Mouse (Mus musculus) hindbrain, embryonic 13.5 days (tissue): ENCODE results near the gene Gm4756. TPM values are rescaled to one million over a fixed set of nuclear protein-coding genes. Genes with fewer than 3 reads are reported as not detected.
"Not testable (repeated sequence)": the region's sequence is repeated elsewhere in the genome, so short reads cannot be mapped to it uniquely, and the experiment has no call there.

Source experiments
- ATAC-seq: fragments of 200-750 bp; cut with Nextera tagmentation; 2 replicates; pipeline ENCODE4 v1.8.0; 2017; ENCODE audit warnings: moderate TSS enrichment; ENCODE audit not compliant: low FRiP score
- H3K27ac ChIP-seq: fragments of 300-500 bp; sonication (generic); 2 replicates; pipeline ENCODE4 v1.5.1; 2015; ENCODE audit warnings: inconsistent platforms, mild to moderate bottlenecking, moderate library complexity
- H3K27me3 ChIP-seq: fragments of 300-500 bp; sonication (generic); 2 replicates; pipeline ENCODE4 v1.6.1; 2015; ENCODE audit warnings: mild to moderate bottlenecking, inconsistent platforms
- H3K36me3 ChIP-seq: fragments of 300-500 bp; sonication (generic); 2 replicates; pipeline ENCODE4 v1.6.1; 2015; ENCODE audit warnings: mild to moderate bottlenecking, inconsistent platforms
- H3K4me1 ChIP-seq: fragments of 300-500 bp; sonication (generic); replicated peaks from 2 replicates; pipeline ENCODE4 v1.6.1; 2015; ENCODE audit warnings: inconsistent platforms
- H3K4me2 ChIP-seq: fragments of 300-500 bp; sonication (generic); 2 replicates; pipeline ENCODE4 v1.6.1; 2015; ENCODE audit warnings: inconsistent platforms, mild to moderate bottlenecking, moderate library complexity
- H3K4me3 ChIP-seq: fragments of 300-500 bp; sonication (generic); 2 replicates; pipeline ENCODE4 v1.5.1; 2015; ENCODE audit warnings: mild to moderate bottlenecking, inconsistent platforms
- H3K9ac ChIP-seq: fragments of 300-500 bp; sonication (generic); 2 replicates; pipeline ENCODE4 v1.6.1; 2015; ENCODE audit warnings: mild to moderate bottlenecking, inconsistent platforms
- H3K9me3 ChIP-seq: fragments of 300-500 bp; sonication (generic); 2 replicates; pipeline ENCODE4 v1.6.1; 2016; ENCODE audit warnings: inconsistent platforms
- whole genome bisulfite sequencing: fragments of 180-500 bp; shearing (Covaris S2); methylation state at CpG from one replicate; pipeline ENCODE4 v1.1.7; 2015; 5-methylcytosine and 5-hydroxymethylcytosine counted together
- polyA plus RNA-seq: library from polyadenylated mRNA; unstranded; fragments of >200 nt; fragmentation: Nextera tagmentation; extraction: Ambion mirVana; gene quantifications from 2 replicates; pipeline ENCODE4 v1.2.1, GENCODE M21; 2015

Gene Gm4756
- polyA plus RNA-seq, 1 experiment from 2014 or later, result not detected

GRCm38 (mm10) chr12:72628751-72629150 is 20.7 kb downstream of the Gm4756 start:
- Histone ChIP-seq H3K36me3 (no peaks in the 10 kb centered on the region), H3K27me3 (no peaks in the 10 kb centered on the region), H3K9ac (no peak overlapping the region), H3K4me2 (no peak overlapping the region), H3K27ac (no peak overlapping the region), H3K4me3 (no peak overlapping the region), H3K4me1 (no peaks in the 10 kb centered on the region), H3K9me3 (no peaks in the 10 kb centered on the region)
- 95% methylated on average over 7 of the region's 7 CpGs for WGBS
- no peak for ATAC-seq

DNA sequence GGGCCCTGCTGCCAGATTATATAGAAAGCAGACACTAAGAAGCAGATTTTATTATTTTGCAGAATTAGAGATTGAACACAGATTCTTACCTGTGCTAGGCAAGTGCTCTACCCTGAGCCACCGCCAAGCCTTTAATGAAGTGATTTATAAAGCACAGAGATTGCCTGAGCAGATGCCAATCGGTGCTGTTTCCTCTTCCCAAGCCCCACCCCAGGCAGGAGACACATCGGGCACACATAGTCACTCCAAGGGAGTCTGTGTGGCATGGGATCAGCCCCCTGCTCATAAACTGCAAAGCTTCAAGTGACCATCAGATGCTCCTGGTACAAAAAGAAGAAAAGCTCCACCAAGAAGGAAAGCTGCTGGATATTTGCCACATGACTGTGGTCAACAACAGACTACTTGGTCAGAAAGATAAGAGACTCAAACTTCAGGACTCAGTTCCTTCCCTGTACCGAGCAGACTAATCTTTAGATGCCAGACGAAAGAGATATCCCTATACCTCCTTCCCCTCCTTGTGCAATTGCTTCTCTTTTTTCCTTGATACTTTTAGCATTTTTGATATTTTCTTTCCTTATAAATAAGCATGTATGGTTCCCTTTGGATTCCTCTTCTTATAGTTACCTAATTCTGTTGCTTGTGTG is 26.5 kb downstream of the Gm4756 start:
- H3K9ac ChIP-seq, result no peak overlapping the region
- H3K4me3 ChIP-seq, result no peak overlapping the region
- H3K9me3 ChIP-seq, result no peaks in the 10 kb centered on the region
- H3K36me3 ChIP-seq, result no peaks in the 10 kb centered on the region
- H3K4me2 ChIP-seq, result no peak overlapping the region
- ATAC-seq, result no peak
- no peak overlapping the region for H3K27ac ChIP-seq
- no peaks in the 10 kb centered on the region for H3K27me3 ChIP-seq
- H3K4me1 ChIP-seq, result no peaks in the 10 kb centered on the region
- 85% methylated on average over 5 of the region's 5 CpGs for WGBS

- 72% methylated on average over 1 of the region's 1 CpGs for WGBS
- Histone ChIP-seq H3K4me1 (no peaks in the 10 kb centered on the region), H3K4me2 (no peak overlapping the region), H3K27me3 (no peaks in the 10 kb centered on the region), H3K9me3 (no peaks in the 10 kb centered on the region), H3K27ac (no peak overlapping the region), H3K9ac (no peak overlapping the region), H3K36me3 (no peaks in the 10 kb centered on the region), H3K4me3 (no peak overlapping the region)
- no peak for ATAC-seq
These were observed 28.0 kb downstream of the Gm4756 start for GRCm38 (mm10) chr12:72621441-72621840.

- Histone ChIP-seq H3K4me3 (no peak overlapping the region), H3K9me3 (no peaks in the 10 kb centered on the region), H3K4me1 (no peaks in the 10 kb centered on the region), H3K36me3 (no peaks in the 10 kb centered on the region), H3K27me3 (no peaks in the 10 kb centered on the region), H3K9ac (no peak overlapping the region), H3K4me2 (no peak overlapping the region), H3K27ac (no peak overlapping the region)
- ATAC-seq, result no peak
- WGBS, result 92% methylated on average over 7 of the region's 7 CpGs
These were observed 28.6 kb downstream of the Gm4756 start for GRCm38 (mm10) chr12:72620856-72621255.

DNA sequence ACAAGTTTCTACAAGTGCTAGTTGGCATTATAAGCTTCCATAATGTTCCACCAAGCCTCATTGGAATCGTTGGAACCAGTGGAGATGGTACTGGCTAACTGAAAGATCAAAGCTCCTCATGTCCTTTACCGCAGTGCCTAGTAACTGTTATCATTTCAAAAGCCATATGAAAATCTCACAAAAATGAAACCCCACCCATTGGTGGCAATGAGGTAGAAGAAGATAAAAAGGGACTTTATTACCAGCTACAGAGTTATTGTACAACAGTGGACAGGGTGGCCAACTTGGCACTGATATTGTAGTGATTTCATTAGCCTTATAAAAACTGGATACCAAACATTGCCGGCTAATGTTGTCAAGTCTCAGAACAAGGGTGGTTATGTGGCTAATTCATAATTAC is 37.4 kb downstream of the Gm4756 start:
- 91% methylated on average over 3 of the region's 3 CpGs for WGBS
- no peaks in the 10 kb centered on the region for H3K4me1 ChIP-seq
- H3K27ac ChIP-seq, result no peak overlapping the region
- H3K4me2 ChIP-seq, result no peak overlapping the region
- ATAC-seq, result no peak
- no peaks in the 10 kb centered on the region for H3K27me3 ChIP-seq
- no peak overlapping the region for H3K4me3 ChIP-seq
- no peaks in the 10 kb centered on the region for H3K9me3 ChIP-seq
- no peaks in the 10 kb centered on the region for H3K36me3 ChIP-seq
- no peak overlapping the region for H3K9ac ChIP-seq

DNA sequence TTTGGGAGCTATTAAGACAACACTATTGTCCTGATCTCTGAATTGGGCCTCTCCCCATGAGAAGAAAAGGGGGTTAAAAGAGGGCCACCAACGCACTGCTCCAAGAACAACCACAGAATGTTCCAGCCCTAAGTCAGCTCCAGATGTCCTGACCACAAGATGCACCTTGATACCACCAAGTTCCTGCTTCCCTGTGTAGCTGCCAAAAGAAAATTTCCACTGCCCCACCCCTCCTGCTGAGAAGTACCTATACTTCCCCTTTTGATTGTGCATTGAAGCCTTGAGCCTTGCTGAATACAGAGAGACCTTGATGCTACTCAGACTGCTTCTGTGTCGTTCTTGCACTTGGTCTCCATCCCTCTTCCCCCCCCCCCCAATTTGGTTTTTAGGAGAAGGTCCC is 50.7 kb downstream of the Gm4756 start:
- not testable (repeated sequence) for H3K27me3 ChIP-seq, H3K4me1 ChIP-seq, H3K4me2 ChIP-seq, H3K9ac ChIP-seq, ATAC-seq, H3K4me3 ChIP-seq, H3K9me3 ChIP-seq, H3K36me3 ChIP-seq, H3K27ac ChIP-seq
- WGBS, result 92% methylated on average over 2 of the region's 2 CpGs

- 71% methylated on average over 2 of the region's 2 CpGs for WGBS
- H3K4me3 ChIP-seq, result no peak overlapping the region
- H3K9ac ChIP-seq, result no peak overlapping the region
- ATAC-seq, result no peak
- no peaks in the 10 kb centered on the region for H3K36me3 ChIP-seq
- H3K4me2 ChIP-seq, result no peak overlapping the region
- no peaks in the 10 kb centered on the region for H3K27me3 ChIP-seq
- H3K4me1 ChIP-seq, result no peaks in the 10 kb centered on the region
- no peak overlapping the region for H3K27ac ChIP-seq
- H3K9me3 ChIP-seq, result no peaks in the 10 kb centered on the region
These were observed 55.5 kb downstream of the Gm4756 start for GRCm38 (mm10) chr12:72594001-72594400.

DNA sequence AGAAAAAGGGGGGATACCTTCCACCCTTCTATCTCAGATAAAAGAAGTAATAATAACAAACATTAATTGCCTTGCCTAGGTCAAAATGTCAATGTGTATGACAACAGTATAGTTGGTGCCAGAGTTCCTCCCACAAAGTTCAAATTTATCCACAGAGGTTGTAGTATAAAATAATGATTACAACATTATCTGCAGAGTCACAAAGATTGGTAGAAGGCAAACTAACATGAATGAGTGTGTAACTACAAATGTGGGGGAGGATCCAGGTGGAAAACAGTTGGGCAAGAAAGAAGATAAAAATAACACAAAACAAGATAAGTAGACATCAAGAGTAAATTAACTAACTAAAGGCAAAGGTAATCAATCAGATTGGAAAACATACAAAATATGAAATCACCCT is 56.5 kb downstream of the Gm4756 start:
- Histone ChIP-seq H3K27ac (no peak overlapping the region), H3K4me3 (no peak overlapping the region), H3K9ac (no peak overlapping the region), H3K4me1 (no peaks in the 10 kb centered on the region), H3K9me3 (no peaks in the 10 kb centered on the region), H3K4me2 (no peak overlapping the region), H3K36me3 (no peaks in the 10 kb centered on the region), H3K27me3 (no peaks in the 10 kb centered on the region)
- ATAC-seq, result no peak

DNA sequence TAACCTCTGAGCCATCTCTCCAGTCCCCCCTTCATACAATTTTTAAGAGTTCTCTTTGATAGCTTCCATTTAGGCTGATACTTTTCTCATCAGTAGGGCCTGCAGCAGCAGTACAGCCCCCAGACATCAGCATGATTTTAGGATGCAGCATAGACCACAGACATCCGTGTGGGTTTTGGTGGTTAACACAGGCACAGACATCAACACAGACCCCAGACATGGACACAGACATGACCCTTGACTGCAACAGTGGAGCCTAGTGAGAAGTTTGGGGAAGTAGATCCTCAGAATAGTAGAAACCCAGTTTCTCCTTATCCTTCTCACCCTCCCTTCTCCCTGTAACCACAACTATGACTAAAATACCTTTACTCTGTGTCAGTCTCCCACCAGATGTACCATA is 64.1 kb downstream of the Gm4756 start:
- WGBS, result 85% methylated on average over 1 of the region's 1 CpGs
- Histone ChIP-seq H3K36me3 (peaks cover 8% of the 10 kb centered on the region), H3K27me3 (no peaks in the 10 kb centered on the region), H3K4me1 (no peaks in the 10 kb centered on the region), H3K27ac (no peak overlapping the region), H3K4me3 (no peak overlapping the region), H3K4me2 (no peak overlapping the region), H3K9me3 (no peaks in the 10 kb centered on the region), H3K9ac (no peak overlapping the region)
- no peak for ATAC-seq

- Histone ChIP-seq H3K4me2 (no peak overlapping the region), H3K36me3 (peaks cover 19% of the 10 kb centered on the region), H3K27ac (no peak overlapping the region), H3K9me3 (no peaks in the 10 kb centered on the region), H3K4me3 (no peak overlapping the region), H3K9ac (no peak overlapping the region), H3K27me3 (no peaks in the 10 kb centered on the region), H3K4me1 (no peaks in the 10 kb centered on the region)
- WGBS, result 97% methylated on average over 2 of the region's 2 CpGs
- no peak for ATAC-seq
These were observed 66.4 kb downstream of the Gm4756 start for GRCm38 (mm10) chr12:72583099-72583498.

DNA sequence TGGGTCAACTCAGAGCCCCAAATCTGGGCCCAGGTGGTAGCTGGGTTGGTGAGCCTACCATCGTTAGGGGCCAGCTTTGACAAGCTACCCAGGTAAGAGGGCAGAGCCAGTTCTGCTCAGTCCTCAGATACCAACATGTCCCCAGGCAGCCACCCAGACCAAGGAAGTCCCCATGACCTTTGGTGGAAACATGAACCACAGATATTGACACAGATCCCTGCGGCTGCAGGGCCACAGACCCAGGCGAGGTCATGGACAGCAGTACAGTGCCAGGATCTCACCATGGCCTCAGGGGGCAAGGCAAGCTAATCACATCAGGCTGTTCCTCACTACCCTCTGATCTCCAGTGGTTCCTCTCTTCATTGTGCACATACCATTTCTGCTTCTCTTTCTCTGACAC is 67.4 kb downstream of the Gm4756 start:
- Histone ChIP-seq H3K27ac (no peak overlapping the region), H3K36me3 (peaks cover 19% of the 10 kb centered on the region), H3K4me3 (no peak overlapping the region), H3K4me2 (no peak overlapping the region), H3K4me1 (no peaks in the 10 kb centered on the region), H3K9ac (no peak overlapping the region), H3K9me3 (no peaks in the 10 kb centered on the region), H3K27me3 (no peaks in the 10 kb centered on the region)
- WGBS, result 100% methylated on average over 3 of the region's 3 CpGs
- ATAC-seq, result no peak

DNA sequence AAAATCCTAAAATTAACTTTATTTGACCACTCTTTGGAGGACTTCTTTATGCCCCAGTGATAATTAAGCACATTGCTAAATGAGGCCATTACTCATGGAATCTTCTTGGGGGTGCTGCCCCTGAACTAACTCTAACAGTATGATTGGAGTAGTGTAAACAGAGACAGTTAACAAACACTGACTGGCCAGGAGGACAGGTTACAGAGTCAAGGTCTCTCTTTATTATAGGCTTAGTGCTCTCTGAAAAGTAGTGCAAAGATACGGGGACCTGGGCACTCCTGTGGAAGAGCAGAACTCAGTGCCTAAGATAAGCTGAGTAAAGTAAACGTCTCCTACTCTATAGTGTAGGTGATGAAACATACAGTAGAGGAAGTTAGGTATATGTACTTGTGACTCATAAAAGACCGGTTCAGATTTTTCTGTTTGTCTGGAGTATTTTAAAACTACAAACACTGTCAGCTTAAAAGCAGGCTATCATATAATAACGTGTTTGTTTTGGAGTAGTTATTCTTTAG is 85.1 kb downstream of the Gm4756 start:
- Histone ChIP-seq H3K4me1 (no peaks in the 10 kb centered on the region), H3K9ac (no peak overlapping the region), H3K27me3 (no peaks in the 10 kb centered on the region), H3K4me3 (no peak overlapping the region), H3K27ac (no peak overlapping the region), H3K9me3 (no peaks in the 10 kb centered on the region), H3K36me3 (peaks cover 7% of the 10 kb centered on the region), H3K4me2 (no peak overlapping the region)
- 96% methylated on average over 4 of the region's 4 CpGs for WGBS
- no peak for ATAC-seq

GRCm38 (mm10) chr12:72554347-72554746 is 95.1 kb downstream of the Gm4756 start:
- Histone ChIP-seq H3K4me3 (no peak overlapping the region), H3K4me2 (no peak overlapping the region), H3K9ac (no peak overlapping the region), H3K4me1 (no peaks in the 10 kb centered on the region), H3K9me3 (no peaks in the 10 kb centered on the region), H3K27ac (no peak overlapping the region), H3K27me3 (no peaks in the 10 kb centered on the region), H3K36me3 (peaks cover 16% of the 10 kb centered on the region)
- no peak for ATAC-seq
- 76% methylated on average over 4 of the region's 4 CpGs for WGBS
